8 mouse cellular contexts compared by ENCODE assay signal in the genomic region with DNA sequence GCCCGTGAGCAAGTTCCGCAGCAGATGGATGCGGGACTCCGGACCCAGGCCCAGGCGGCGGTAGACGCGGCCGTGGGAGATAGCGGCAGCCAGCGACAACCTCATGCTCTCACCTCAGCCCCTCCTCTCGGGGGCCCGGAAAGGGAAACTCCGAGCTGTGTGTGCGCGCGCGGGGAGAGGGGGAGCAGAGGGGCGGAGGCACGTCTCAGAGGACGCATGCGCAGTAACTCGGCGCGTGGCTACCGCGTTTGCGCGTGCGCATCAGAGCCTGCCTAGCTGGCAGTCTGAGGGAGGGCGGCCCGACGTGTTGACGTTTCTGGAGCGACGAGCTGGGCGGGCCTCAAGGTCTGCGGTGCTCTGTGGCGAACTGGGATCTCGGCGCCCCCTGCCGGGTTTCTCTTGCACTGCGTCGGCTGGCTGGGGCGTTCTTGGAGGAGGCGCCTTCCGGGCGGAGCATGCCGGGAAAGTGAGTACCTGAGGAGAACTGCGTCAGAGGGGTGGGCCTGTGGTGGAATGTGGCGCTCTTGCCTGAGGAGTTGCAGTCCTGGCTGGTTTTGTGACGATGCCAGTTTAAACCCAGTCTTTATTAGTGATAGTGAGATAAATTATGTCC. TPM values are rescaled to one million over a fixed set of nuclear protein-coding genes. Genes with fewer than 3 reads are reported as not detected.
DNase-seq lines count a peak whose midpoint lies in the region; ATAC-seq lines count a peak whose summit lies in the region.

A gene (minus strand): TSS at position 223 of the 613 bp plus-strand sequence.

- H3K9ac ChIP-seq in hindbrain, embryonic 15.5 days, result peak within 1 kb of the TSS; percentile 88

- DNase-seq in T-cell, adult 2 months (ENCODE audit: low spot score), result peak; percentile 100
- peak; percentile 100 for DNase-seq in cerebellum, postnatal 36 days
- peak; percentile 100 for DNase-seq in frontal cortex, postnatal 36 days (ENCODE audit: low spot score in 2 of 2)
- peak; percentile 100 for DNase-seq in left cerebral cortex, adult 11 months (ENCODE audit: low spot score)
- DNase-seq in lung, postnatal 4 days, result peak; percentile 100
- peak; percentile 99 for DNase-seq in retina, postnatal 7 days (ENCODE audit: low read depth, low spot score)
- DNase-seq in urinary bladder, adult 2 months (ENCODE audit: low spot score), result peak; percentile 99

- H3K4me1 ChIP-seq in hindbrain, embryonic 15.5 days (replicated peaks), result peaks cover 12% of the 10 kb centered on the region

- ATAC-seq in hindbrain, embryonic 15.5 days (ENCODE audit: low FRiP score, low read depth), result peak; percentile 98

- no peaks in the 10 kb centered on the region for H3K9me3 ChIP-seq in hindbrain, embryonic 15.5 days

- H3K4me2 ChIP-seq in hindbrain, embryonic 15.5 days, result peak within 1 kb of the TSS; percentile 71

- H3K36me3 ChIP-seq in hindbrain, embryonic 15.5 days, result peaks cover 8% of the 10 kb centered on the region

- no peaks in the 10 kb centered on the region for H3K27me3 ChIP-seq in hindbrain, embryonic 15.5 days

- H3K4me3 ChIP-seq in hindbrain, embryonic 15.5 days, result peak within 1 kb of the TSS; percentile 70

- peak within 1 kb of the TSS; percentile 90 for H3K27ac ChIP-seq in hindbrain, embryonic 15.5 days (replicated peaks)

- under 1% methylated on average over 50 of the region's 52 CpGs for WGBS in hindbrain, embryonic 15.5 days

RNA-seq across cellular contexts. Expression of the gene that starts here (rescaled TPM):
- polyA plus RNA-seq in hindbrain, embryonic 15.5 days (2015; fragmentation: Nextera tagmentation; extraction: Ambion mirVana), result 178 and 195 TPM in 2 replicates
- 218 and 233 TPM in 2 replicates for polyA plus RNA-seq in urinary bladder, adult 2 months (2012; rRNA removed)

Comparison
In these comparisons a context has a peak if more than half of its experiments do, and no peak if none do; other contexts are left out.
1. Peak in every context shown above with its lines: DNase-seq, ATAC-seq, H3K4me3 ChIP-seq and H3K27ac ChIP-seq.